Mouse (Mus musculus) megakaryocyte, embryonic 14.5 days (primary cell): ENCODE measurements around the gene Dbil5.

Source experiments
- FLI1 ChIP-seq: IDR thresholded peaks from 2 replicates; pipeline ENCODE4 v1.6.1; 2012; ENCODE audit warnings: low read length, inconsistent platforms, mixed read lengths
- GATA1 ChIP-seq: IDR thresholded peaks from 3 replicates; pipeline ENCODE4 v1.6.1; 2012; ENCODE audit warnings: mixed read lengths, low read length, inconsistent platforms, borderline replicate concordance

- no peak for TF ChIP-seq GATA1
- no peak for TF ChIP-seq FLI1
Observed at GRCm38 (mm10) chr11:76201761-76202674, 15.4 kb upstream of the Dbil5 start.
